Mouse (Mus musculus) olfactory bulb, adult 2 months (tissue): ENCODE results near the gene Zfp523.

ENCODE experiments used
- CTCF ChIP-seq: fragments of 200-500 bp; IDR thresholded peaks from 2 replicates; pipeline ENCODE4 v1.5.1; 2012; ENCODE audit warnings: low read depth, mild to moderate bottlenecking, low read length, moderate library complexity; ENCODE audit not compliant: insufficient read depth
- POLR2A ChIP-seq: fragments of 200-500 bp; IDR thresholded peaks from 2 replicates; pipeline ENCODE4 v1.6.1; 2012; ENCODE audit warnings: mild to moderate bottlenecking, low read depth, low read length, moderate library complexity; ENCODE audit not compliant: insufficient read depth

DNA sequence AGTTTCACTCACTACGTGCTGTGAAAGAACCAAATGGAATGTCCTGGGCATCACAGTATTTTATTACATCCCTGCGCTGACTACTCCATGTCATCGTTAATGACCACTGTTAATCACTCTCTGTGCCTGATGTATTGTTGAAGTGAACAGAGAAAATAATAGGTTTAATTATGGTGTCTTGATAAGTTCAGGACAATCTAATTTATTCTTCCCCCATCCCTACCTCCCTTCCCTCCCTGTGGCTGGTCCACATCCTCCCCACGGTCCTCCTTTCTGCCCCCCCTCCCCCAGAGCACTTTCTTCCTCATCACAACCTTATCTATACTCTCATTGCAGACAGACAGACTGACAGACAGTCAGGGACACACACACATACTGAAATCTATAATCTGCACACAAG lies 77.9 kb downstream of the Zfp523 start:
- no peak for TF ChIP-seq POLR2A
- TF ChIP-seq CTCF = no peak
